Mouse (Mus musculus): Measurements from ENCODE around the gene Ascc1. TPM values are rescaled to one million over a fixed set of nuclear protein-coding genes. Genes with fewer than 3 reads are reported as not detected.
"Not testable (repeated sequence)": the region's sequence is repeated elsewhere in the genome, so short reads cannot be mapped to it uniquely, and the experiment has no call there.

Ascc1 gene
- total RNA-seq, 2 experiments from 2014 or later, result 27.1 to 32.8 TPM

- peak; percentile 31 to 42 for DNase-seq
Measured at GRCm38 (mm10) chr10:60115345-60116185, 113.0 kb downstream of the Ascc1 start.

DNA sequence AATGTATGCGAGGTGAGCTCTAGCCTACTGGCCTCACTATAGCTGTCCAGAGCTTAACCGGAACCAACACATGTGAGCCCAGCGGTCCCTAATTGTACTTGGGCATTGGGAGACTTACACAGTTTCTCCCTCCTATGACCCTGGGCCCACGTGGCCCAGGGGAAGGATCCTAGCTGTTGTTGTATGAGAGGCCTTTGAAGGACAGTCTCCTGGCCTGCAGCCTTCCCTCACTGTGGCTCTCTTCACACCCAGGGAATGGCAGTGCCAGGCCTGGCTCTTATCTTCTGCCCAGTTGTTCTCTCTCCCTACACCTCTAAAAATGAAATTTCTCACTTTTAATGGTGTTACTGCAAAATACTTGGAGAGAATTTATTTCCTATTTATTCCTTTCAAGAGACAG lies 114.4 kb downstream of the Ascc1 start:
- peak; percentile 32 to 50 for DNase-seq

DNA sequence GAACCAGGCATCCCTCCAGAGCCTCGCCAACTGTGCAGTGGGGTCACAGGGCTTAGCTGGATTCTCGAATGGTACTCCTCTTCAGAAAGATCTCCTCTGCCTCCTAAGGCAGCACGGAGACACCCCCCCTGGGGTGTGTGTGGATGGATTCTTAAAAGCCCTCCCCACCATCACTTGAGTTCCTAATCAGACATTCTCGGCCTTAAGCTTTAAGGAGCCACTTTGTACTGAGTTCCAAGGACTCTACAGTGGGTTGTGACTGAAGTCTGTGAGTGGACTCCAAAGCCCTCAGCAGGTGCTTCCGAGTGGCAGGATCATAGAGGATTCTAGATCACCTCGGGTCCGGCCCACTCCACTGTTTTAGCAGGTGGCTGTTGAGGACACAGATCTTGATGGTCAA lies 115.9 kb downstream of the Ascc1 start:
- no peak for DNase-seq

DNA sequence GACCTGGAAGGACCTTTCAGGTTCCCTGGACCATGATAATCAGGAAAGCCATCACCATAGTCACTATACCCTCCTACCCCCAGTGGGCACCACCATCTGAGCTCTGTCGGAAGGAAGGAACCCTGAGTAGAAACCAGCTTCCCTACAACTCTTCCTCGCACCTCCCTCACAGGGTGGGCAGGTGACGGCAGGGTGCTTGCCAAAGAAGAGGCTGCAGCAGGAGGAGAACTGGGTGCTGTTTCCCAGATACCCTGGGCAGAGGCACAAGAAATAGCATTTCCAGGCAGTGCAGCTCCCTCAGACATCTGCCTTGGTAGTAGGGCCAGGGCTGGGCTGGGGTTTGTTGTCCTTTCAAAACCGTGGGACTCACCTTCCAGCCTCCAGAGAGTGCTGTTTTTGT lies 118.0 kb downstream of the Ascc1 start:
- DNase-seq, result no peak

- DNase-seq, result peak in 1 of 2 experiments; percentile 53
Measured at GRCm38 (mm10) chr10:60124078-60124477, 121.5 kb downstream of the Ascc1 start.

- no peak for DNase-seq
Measured at GRCm38 (mm10) chr10:60125529-60126327, 123.1 kb downstream of the Ascc1 start.

DNA sequence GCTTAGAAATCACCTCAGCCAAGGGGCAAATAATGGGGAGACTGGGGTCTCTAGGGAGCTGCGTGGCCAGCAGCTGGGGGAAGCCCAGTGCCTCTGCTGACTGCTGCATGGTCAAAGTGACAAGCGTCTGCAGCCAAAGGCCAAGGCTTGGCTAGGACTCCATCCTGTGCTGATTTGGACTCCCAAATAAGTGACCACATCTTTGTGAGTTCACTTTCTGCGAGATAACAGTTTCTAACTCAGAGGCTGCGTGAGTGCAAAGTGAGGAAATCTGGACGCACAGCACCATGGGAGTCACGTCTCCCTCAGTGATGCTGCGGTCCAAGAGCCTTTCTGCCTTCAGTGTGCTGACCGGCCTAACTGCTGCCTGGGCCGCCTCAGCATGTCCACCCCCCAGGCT lies 125.7 kb downstream of the Ascc1 start:
- DNase-seq, result no peak

GRCm38 (mm10) chr10:60130504-60130903 lies 127.9 kb downstream of the Ascc1 start:
- DNase-seq, result no peak

DNA sequence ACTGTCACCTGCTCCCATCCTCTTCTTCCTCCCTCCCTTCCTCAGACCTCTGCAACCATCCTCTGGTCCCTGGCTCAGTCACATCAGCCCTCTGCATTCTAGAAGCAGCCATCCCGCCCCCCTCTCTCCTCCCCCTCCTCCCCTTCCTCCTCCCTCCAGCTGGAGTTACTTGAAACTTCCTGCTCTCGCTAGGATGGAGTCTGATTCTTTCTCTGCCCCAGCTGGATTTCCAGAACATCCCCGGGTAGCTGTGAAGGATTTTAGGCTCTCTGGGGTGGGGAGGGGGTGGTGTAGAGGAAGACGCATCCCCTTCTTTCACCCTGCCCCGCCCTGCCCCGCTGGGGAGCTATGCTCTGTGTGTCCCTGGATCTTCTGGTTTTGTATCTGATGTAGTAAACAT lies 130.9 kb downstream of the Ascc1 start:
- DNase-seq, result no peak

GRCm38 (mm10) chr10:60134201-60134600 lies 131.6 kb downstream of the Ascc1 start:
- DNase-seq, result no peak

- DNase-seq, result not testable (repeated sequence)
Measured at GRCm38 (mm10) chr10:60136010-60136409, 133.4 kb downstream of the Ascc1 start.

DNA sequence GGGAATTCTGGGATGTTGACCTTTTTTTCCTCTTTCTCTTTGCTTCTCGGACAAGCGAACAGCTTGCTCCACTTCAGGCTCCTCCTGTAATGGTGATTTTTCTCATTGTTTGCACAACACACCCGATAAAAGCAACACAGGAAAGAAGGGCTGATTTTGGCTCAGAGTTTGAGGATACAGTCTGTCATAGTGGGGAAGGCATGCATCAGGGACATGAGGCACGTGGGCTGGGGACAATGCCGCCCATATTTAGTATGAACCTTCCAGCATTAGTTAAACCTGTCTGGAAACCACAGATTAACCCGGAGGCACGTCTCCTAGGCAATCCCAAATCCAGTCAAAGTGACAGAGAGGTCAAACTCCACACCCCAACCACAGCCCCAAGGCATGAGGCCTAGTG lies 134.3 kb downstream of the Ascc1 start:
- no peak for DNase-seq

DNA sequence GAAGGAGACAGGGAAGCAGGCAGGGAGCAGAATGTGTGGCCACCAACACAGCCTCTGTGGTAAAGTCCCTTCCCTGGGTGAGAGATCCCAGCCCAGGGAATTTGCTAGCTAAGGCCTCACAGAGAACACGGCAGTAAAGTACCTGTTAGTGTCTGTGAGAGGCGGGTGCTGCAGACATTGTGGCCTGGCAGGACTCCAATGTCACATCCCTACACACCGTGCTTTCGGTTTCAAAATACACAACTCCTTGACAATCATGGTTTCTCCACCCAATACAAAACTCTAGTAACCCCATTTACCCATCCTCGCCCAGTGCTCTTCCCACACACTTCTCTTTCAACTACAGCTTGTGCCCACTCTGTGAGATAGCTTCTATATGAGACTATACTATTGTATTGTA lies 136.1 kb downstream of the Ascc1 start:
- no peak for DNase-seq

GRCm38 (mm10) chr10:60140751-60141150 lies 138.1 kb downstream of the Ascc1 start:
- DNase-seq, result no peak

DNA sequence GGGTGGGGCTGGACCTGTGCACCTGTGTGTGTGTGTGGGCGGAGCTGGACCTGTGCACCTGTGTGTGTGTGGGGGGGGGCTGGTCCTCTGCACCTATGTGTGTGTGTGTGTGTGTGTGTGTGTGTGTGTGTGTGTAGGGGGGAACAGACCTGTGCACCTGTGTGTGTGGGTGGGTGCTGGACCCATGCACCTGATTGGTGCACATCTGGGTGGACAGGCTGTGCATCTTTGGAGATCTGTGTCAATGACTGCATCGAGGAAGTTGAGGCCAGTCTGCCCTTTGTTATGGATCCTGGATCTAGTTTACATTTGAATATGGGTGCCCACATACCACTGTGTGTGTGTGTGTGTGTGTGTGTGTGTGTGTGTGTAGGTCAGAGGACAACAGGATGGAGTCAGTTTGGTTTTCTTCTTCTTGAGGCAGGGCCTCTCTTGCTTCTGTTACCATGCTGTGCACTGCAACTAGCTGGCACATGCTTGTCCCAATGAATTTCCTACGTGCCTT lies 139.1 kb downstream of the Ascc1 start:
- DNase-seq, result no peak

- not testable (repeated sequence) for DNase-seq
Measured at GRCm38 (mm10) chr10:60147510-60148047, 145.0 kb downstream of the Ascc1 start.

DNA sequence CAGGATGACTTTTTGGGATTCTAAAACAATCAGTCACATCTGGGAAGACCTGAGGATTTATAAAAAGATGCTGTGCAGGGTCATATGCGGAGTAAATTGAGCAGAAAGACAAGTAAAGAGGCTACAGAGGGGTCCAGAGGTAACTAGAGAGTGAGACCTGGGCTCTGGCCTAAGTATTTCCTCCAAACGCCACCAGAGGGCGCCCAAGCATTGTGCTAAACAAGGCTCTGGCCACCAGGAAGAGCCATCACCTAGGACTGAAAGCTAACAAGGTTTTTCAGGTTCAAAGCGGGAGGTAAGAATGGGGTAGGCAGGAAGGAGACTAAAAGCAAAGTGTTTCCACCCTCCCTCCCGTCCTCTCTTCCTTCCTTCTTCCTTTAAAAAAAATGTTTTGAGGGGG lies 145.5 kb downstream of the Ascc1 start:
- DNase-seq, result peak; percentile 85 to 86

Small RNAs within 50 kb of the gene (microRNA-seq; reads per million reads assigned to microRNA genes)
- gene Mir6906, result not detected

Other genes with a start within 250 kb of the Ascc1 start
- gene Dnajb12, start 123.2 kb upstream of the Ascc1 start, total RNA-seq (2021), result 10 to 100 TPM; 51.3 to 62.5 TPM
- 10 to 100 TPM; 76.4 to 98.7 TPM for gene Ddit4, start 51.0 kb upstream of the Ascc1 start, total RNA-seq (2021)
- 10 to 100 TPM; 67.5 to 72.7 TPM for gene Anapc16, start 330 bp downstream of the Ascc1 start, total RNA-seq (2021)
- gene Spock2, start 103.4 kb downstream of the Ascc1 start, total RNA-seq (2021), result 10 to 100 TPM; 29.0 to 34.4 TPM
- 1 to 10 TPM in 1 of 2 experiments, under 1 TPM in 1; 0.76 to 1.4 TPM for gene Chst3, start 216.5 kb downstream of the Ascc1 start, total RNA-seq (2021)